Mouse (Mus musculus) heart, postnatal 0 days (tissue): ENCODE measurements around the gene Phf21a. TPM values are rescaled to one million over a fixed set of nuclear protein-coding genes. Genes with fewer than 3 reads are reported as not detected.

ENCODE experiments used
- ATAC-seq: fragments of 200-750 bp; cut with Nextera tagmentation; 2 replicates; pipeline ENCODE4 v1.8.0; 2017; ENCODE audit warnings: low read depth, moderate number of reproducible peaks, moderate library complexity; ENCODE audit not compliant: insufficient read depth
- DNase-seq: peaks from one replicate; pipeline ENCODE4 v3.0.0-alpha.2; 2016; ENCODE audit warnings: low spot score
- H3K27ac ChIP-seq: fragments of 300-500 bp; sonication (generic); 2 replicates; pipeline ENCODE4 v1.5.1; 2014; ENCODE audit warnings: low read depth, mild to moderate bottlenecking
- H3K27me3 ChIP-seq: fragments of 300-500 bp; sonication (generic); 2 replicates; pipeline ENCODE4 v1.6.1; 2014; ENCODE audit warnings: low read length, mixed read lengths; ENCODE audit not compliant: control insufficient read depth, insufficient read depth
- H3K36me3 ChIP-seq: fragments of 300-500 bp; sonication (generic); replicated peaks from 2 replicates; pipeline ENCODE4 v1.6.1; 2014; ENCODE audit warnings: low read length, mixed read lengths; ENCODE audit not compliant: control insufficient read depth, insufficient read depth
- H3K4me1 ChIP-seq: fragments of 300-500 bp; sonication (generic); 2 replicates; pipeline ENCODE4 v1.6.1; 2014; ENCODE audit warnings: antibody characterized with exemption; ENCODE audit not compliant: control insufficient read depth, insufficient read depth
- H3K4me2 ChIP-seq: fragments of 300-500 bp; sonication (generic); 2 replicates; pipeline ENCODE4 v1.6.1; 2014; ENCODE audit warnings: low read depth, mild to moderate bottlenecking, low read length, moderate library complexity
- H3K4me3 ChIP-seq: fragments of 300-500 bp; sonication (generic); 2 replicates; pipeline ENCODE4 v1.5.1; 2014; ENCODE audit warnings: low read depth, low read length
- H3K9ac ChIP-seq: fragments of 300-500 bp; sonication (generic); replicated peaks from 2 replicates; pipeline ENCODE4 v1.6.1; 2014; ENCODE audit warnings: low read depth, low read length, mixed read lengths
- H3K9me3 ChIP-seq: fragments of 300-500 bp; sonication (generic); replicated peaks from 2 replicates; pipeline ENCODE4 v1.6.1; 2016; ENCODE audit warnings: low read length; ENCODE audit not compliant: control insufficient read depth
- CTCF ChIP-seq: IDR thresholded peaks from 2 replicates; pipeline ENCODE4 v1.5.1; 2016; ENCODE audit warnings: antibody characterized with exemption, control low read depth, low read depth
- EP300 ChIP-seq: IDR thresholded peaks from 2 replicates; pipeline ENCODE4 v1.6.1; 2016; ENCODE audit warnings: antibody characterized with exemption, low read depth
- WGBS: fragments of 180-500 bp; shearing (Covaris S2); extraction: QIAGEN DNeasy Blood & Tissue Kit; methylation state at CpG from one replicate; pipeline ENCODE4 v1.1.7; 2014; 5-methylcytosine and 5-hydroxymethylcytosine counted together
- polyA plus RNA-seq: library from polyadenylated mRNA; unstranded; fragments of >200 nt; fragmentation: Nextera tagmentation; extraction: Ambion mirVana; gene quantifications from 2 replicates; pipeline ENCODE4 v1.2.1, GENCODE M21; 2015
- total RNA-seq: library from RNA; depleted of rRNA; stranded (reverse); fragments of >200 nt; gene quantifications from 2 replicates; pipeline ENCODE4 v1.2.3, GENCODE M21; 2014; ENCODE audit warnings: low replicate concordance

Gene Phf21a
- total and polyA plus RNA-seq, 2 experiments from 2014 or later, result 9.9 to 41.0 TPM

DNA sequence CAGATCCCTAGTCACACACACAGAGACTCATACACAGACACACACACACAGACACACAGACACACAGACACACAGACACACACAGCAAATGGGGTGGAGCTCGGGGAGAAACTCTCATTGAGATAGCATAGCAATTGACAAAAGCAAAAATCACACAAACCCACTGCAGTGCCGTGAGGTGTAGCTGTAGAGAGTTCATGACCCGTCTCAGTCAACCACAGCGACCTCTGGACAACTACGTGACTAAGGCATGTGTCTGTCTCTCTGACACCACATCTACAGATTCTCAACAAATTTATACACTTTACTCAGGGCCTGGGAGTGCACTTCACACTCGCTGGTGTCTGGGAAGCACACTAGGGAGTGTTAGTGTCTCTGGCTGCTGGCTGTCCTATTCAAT, 27.0 kb upstream of the Phf21a start:
- no peaks in the 10 kb centered on the region for H3K9me3 ChIP-seq
- ATAC-seq (no peak), DNase-seq (no peak)
- no peak overlapping the region for H3K27ac ChIP-seq
- peaks cover 1% of the 10 kb centered on the region; the same call in 1 of the 2 replicates for H3K27me3 ChIP-seq
- 62% methylated on average over 6 of the region's 6 CpGs for WGBS
- H3K4me2 ChIP-seq, result no peak overlapping the region
- H3K9ac ChIP-seq, result no peak overlapping the region
- no peak overlapping the region for H3K4me3 ChIP-seq
- TF ChIP-seq EP300, result no peak
- no peak for TF ChIP-seq CTCF
- H3K4me1 ChIP-seq, result no peaks in the 10 kb centered on the region
- H3K36me3 ChIP-seq, result no peaks in the 10 kb centered on the region

DNA sequence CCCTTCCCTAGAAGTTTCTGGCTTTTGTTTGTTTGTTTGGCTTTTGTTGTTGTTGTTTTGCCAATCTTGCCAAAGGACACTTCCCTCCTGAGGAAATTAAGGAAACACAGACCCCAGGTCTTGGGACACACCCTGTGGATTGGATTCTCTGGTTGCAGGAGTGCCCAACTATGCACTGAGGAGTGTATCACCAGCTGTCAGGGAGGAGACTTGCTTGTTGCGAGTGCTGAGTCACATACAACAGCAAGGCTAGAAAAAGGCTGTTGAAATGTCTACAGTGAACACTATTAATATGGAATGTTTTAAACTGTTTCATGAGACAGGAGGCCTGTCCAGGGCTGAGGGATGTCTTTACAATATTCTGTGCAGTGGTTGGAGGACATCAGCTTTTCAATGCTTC, 26.0 kb upstream of the Phf21a start:
- no peaks in the 10 kb centered on the region for H3K36me3 ChIP-seq
- no peak overlapping the region for H3K27ac ChIP-seq
- ATAC-seq, result no peak
- H3K27me3 ChIP-seq, result no peaks in the 10 kb centered on the region
- 57% methylated on average over 1 of the region's 1 CpGs for WGBS
- no peak for DNase-seq
- no peak overlapping the region for H3K9ac ChIP-seq
- H3K4me1 ChIP-seq, result no peaks in the 10 kb centered on the region
- no peaks in the 10 kb centered on the region for H3K9me3 ChIP-seq
- no peak for TF ChIP-seq EP300
- no peak for TF ChIP-seq CTCF
- H3K4me2 ChIP-seq, result no peak overlapping the region
- H3K4me3 ChIP-seq, result no peak overlapping the region

DNA sequence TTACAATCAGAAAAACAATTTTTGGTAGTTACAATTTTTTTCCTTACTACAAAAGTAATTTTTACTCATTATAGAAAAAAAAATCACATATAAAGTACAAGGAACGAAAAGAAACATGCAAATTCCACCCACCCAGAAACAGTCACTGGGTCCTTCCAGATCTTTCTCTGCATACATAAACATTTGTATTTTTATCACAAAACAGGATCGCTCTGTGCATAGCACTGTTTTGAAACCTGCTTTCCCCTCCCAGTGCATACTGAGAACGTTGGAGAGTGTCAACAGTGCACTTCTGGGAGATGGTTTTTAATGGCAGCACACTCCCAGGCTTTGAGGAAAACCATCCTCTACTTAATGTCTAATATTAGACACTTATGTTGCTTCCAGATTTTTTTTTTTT, 25.3 kb upstream of the Phf21a start:
- no peak for TF ChIP-seq EP300
- TF ChIP-seq CTCF, result no peak
- Histone ChIP-seq H3K4me1 (no peaks in the 10 kb centered on the region), H3K27me3 (no peaks in the 10 kb centered on the region), H3K27ac (no peak overlapping the region), H3K4me3 (no peak overlapping the region), H3K9ac (no peak overlapping the region), H3K4me2 (no peak overlapping the region), H3K36me3 (no peaks in the 10 kb centered on the region), H3K9me3 (no peaks in the 10 kb centered on the region)
- no peak for ATAC-seq
- WGBS, result 56% methylated on average over 3 of the region's 3 CpGs
- DNase-seq, result no peak

DNA sequence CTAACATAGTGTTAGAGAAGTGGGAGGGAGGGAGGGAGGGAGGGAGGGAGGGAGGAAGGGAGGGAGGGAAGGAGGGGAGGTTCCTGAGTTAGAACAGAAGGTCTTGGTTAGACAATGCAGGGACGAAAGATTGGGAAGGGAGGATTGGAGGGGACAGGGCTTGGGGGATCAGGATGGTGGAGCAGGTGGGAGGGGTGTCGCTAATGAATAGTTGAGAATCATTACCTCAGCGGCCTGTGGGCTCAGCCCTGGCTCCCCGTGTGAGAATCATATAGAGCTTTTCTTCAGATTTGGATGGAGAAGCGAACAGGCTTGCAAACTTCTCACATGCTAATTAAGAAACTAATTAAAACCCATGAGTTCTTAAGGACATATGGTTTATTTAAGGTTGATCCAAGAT, 23.3 kb upstream of the Phf21a start:
- DNase-seq, result no peak
- Histone ChIP-seq H3K36me3 (no peaks in the 10 kb centered on the region), H3K27me3 (no peaks in the 10 kb centered on the region), H3K4me1 (no peaks in the 10 kb centered on the region), H3K9ac (no peak overlapping the region), H3K4me2 (no peak overlapping the region), H3K9me3 (no peaks in the 10 kb centered on the region), H3K4me3 (no peak overlapping the region), H3K27ac (no peak overlapping the region)
- no peak for ATAC-seq
- TF ChIP-seq EP300, result no peak
- no peak for TF ChIP-seq CTCF
- WGBS, result 66% methylated on average over 5 of the region's 5 CpGs

DNA sequence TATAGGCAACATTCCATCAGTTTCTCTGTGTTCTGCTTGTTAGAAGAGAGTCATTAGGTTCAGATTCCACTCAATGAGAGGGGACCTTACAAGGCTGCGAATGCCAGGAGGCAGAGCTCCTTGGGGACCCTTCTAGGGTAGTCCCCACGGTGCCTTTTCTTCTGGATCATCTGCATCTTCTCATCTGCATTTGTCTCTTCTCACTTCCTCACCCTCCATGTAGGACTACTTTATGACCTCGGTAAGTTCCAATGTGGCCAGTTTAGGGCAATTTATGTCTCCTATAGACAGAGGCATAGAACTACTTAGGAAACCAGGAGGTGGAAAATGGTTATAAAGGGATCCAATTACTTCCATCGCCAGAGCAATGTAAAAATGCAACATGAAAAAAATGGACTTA, 21.8 kb upstream of the Phf21a start:
- Histone ChIP-seq H3K4me2 (no peak overlapping the region), H3K9ac (no peak overlapping the region), H3K27me3 (no peaks in the 10 kb centered on the region), H3K4me3 (no peak overlapping the region), H3K36me3 (no peaks in the 10 kb centered on the region), H3K27ac (no peak overlapping the region), H3K4me1 (no peaks in the 10 kb centered on the region), H3K9me3 (no peaks in the 10 kb centered on the region)
- DNase-seq, result no peak
- 76% methylated on average over 4 of the region's 4 CpGs for WGBS
- no peak for ATAC-seq
- TF ChIP-seq EP300, result no peak
- TF ChIP-seq CTCF, result no peak

DNA sequence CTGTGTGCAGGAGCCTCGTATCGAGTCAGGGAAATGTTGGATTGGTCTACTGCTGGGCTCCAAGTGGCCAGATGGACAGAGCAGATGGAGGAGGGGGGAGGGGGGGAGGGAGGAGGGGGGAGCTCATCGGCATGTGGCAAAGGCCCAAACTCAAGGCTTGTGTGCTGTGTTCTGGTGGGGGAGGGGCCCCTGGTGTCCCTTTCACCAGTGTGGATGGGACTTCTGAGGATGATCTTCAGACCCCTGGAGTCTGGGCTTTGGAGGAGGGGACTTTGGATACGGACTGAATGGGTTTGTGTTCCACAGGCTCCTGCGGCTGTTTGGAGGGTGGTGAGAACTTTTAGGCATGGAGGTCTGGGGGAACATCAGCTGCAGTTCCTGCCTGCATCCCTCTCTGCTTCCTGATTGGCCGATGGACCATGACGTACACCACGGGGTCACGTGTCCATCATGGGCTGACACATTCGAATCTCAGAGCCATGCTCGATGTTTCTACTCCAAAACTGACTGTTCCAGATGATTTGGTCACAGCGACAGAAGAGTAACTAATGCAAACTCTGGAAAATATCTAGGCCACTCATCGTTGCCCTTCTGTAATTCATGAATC, 16.7 kb upstream of the Phf21a start:
- H3K36me3 ChIP-seq, result no peaks in the 10 kb centered on the region
- no peak overlapping the region for H3K4me2 ChIP-seq
- no peaks in the 10 kb centered on the region for H3K27me3 ChIP-seq
- H3K4me1 ChIP-seq, result no peaks in the 10 kb centered on the region
- no peak overlapping the region for H3K27ac ChIP-seq
- no peak for DNase-seq
- ATAC-seq, result no peak
- WGBS, result 79% methylated on average over 13 of the region's 13 CpGs
- no peak overlapping the region for H3K9ac ChIP-seq
- H3K4me3 ChIP-seq, result no peak overlapping the region
- no peaks in the 10 kb centered on the region for H3K9me3 ChIP-seq
- TF ChIP-seq CTCF, result no peak
- no peak for TF ChIP-seq EP300
